Mouse (Mus musculus) spleen, postnatal 36 days (tissue): Measurements from ENCODE around the gene Gm3033.
"Not testable (repeated sequence)": the region's sequence is repeated elsewhere in the genome, so short reads cannot be mapped to it uniquely, and the experiment has no call there.

Experiments
- DNase-seq, 2 experiments: peaks; one replicate each; pipeline ENCODE4 v3.0.0; 2022; ENCODE audit warnings: low spot score in 2 of 2, mixed read lengths in 1 of 2

The Gm3033 gene

GRCm38 (mm10) chr14:3845945-3846344, at the start of gene Gm3033:
TSS of gene Gm3033 (plus strand) at chr14:3846245.
- DNase-seq, result not testable (repeated sequence)

GRCm38 (mm10) chr14:3809774-3810173, 36.3 kb upstream of the Gm3033 start, which contains the start of gene Gm3002:
TSS of gene Gm3002 (plus strand) at chr14:3810074.
- not testable (repeated sequence) for DNase-seq

DNA sequence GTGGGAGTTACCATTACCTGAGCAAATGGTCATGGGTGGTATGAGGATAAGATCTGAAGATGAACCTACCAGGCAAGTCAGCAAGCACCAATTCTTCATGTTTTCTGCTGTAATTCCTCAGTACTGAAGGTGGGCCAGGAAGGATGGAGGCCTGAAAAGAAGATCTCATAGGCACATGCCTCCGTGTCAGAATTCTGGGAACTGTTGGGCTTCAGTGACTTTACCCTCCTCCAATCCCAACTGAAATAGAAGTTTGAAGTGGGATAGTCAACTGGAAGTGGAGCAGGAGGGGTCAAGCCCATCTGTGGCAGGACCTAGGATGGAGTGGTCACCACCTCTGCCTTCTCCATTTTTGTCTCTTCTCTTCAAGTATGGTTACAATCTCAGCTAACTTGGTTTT, 37.8 kb downstream of the Gm3033 start, which contains the start of gene Gm2916:
TSS of gene Gm2916 (plus strand) at position 301 of the 400 bp plus-strand sequence.
- not testable (repeated sequence) for DNase-seq
